Mouse (Mus musculus) ES-E14 (cell line): ENCODE results near the gene Hoxd10.

Experiments used
- CHD2 ChIP-seq: IDR thresholded peaks from 2 replicates; pipeline ENCODE4 v1.6.1; 2014; ENCODE audit warnings: mild to moderate bottlenecking, low read depth, low read length, inconsistent platforms
- HCFC1 ChIP-seq: IDR thresholded peaks from 2 replicates; pipeline ENCODE4 v1.6.1; 2012; ENCODE audit warnings: low read length, inconsistent platforms, borderline replicate concordance; ENCODE audit not compliant: insufficient read depth
- ZC3H11A ChIP-seq: IDR thresholded peaks from 2 replicates; pipeline ENCODE4 v1.6.1; 2012; ENCODE audit warnings: low read depth, mild to moderate bottlenecking, inconsistent platforms, low read length, borderline replicate concordance
- ZNF384 ChIP-seq: IDR thresholded peaks from 2 replicates; pipeline ENCODE4 v1.6.1; 2012; ENCODE audit warnings: low read depth, low read length, inconsistent platforms

DNA sequence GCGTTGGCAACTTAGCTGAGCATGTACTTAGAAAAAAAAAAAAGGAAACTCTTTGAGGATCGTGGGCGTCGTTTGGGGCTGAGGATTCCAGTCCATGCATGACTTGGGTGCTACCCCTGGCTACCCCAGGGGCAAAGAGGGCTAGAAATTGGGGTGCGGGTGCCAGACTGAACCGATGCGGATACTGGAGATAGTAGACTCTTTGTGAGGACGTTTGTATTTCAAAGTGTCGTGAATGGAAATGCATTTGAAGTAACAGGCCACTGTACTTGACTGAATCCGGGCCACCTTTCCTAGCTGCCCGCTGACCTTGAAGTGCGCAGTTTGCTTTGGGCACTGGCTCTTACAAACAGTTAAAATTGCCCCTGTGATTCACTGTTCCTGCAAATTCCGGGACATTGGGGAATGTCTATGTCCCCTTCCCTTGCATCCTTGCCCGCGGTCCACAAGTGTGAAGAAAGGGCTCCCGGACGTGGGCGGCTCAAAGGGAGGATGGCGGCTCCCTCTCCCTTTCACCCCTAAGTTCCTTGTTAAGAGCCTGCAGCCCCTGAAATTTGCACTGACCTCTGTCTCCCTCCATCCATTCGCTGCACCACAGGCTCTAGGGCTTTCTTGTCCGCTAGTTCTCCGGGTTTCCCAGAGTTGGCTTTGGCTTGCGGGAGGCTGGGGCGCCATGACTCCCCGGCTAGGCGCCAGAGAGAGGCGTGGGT, 4.6 kb upstream of the Hoxd10 start:
- TF ChIP-seq ZNF384 (0 out of 2 replicates have a peak, but pooled peaks have one; percentile 6), HCFC1 (no peak), ZC3H11A (no peak), CHD2 (no peak)
